Mouse (Mus musculus) E14TG2a.4 (cell line): ENCODE measurements at regions not wholly inside any gene's neighbourhood (a gene's known extent, or its start where the extent isn't known, plus 50 kb on each side); places are given as distances from the start of the nearest gene placed in this dataset.

ENCODE experiments used
- CTCF ChIP-seq: conservative IDR thresholded peaks from 2 replicates; pipeline ENCODE4 v1.5.1; 2014; ENCODE audit warnings: low read length
- NANOG ChIP-seq: IDR thresholded peaks from 2 replicates; pipeline ENCODE4 v1.6.1; 2014; ENCODE audit warnings: borderline replicate concordance, low read length, mixed read lengths
- POU5F1 ChIP-seq: IDR thresholded peaks from 2 replicates; pipeline ENCODE4 v1.6.1; 2014; ENCODE audit warnings: low read length, borderline replicate concordance

- TF ChIP-seq CTCF, result no peak
- TF ChIP-seq POU5F1, result no peak
- TF ChIP-seq NANOG, result no peak
These were observed 308.7 kb downstream of the Kctd12 start for GRCm38 (mm10) chr14:102673724-102674123.
